Mouse (Mus musculus): Measurements from ENCODE around the gene Akt2. TPM values are rescaled to one million over a fixed set of nuclear protein-coding genes. Genes with fewer than 3 reads are reported as not detected.
"Not testable (repeated sequence)": the region's sequence is repeated elsewhere in the genome, so short reads cannot be mapped to it uniquely, and the experiment has no call there.

Gene Akt2
- polyA plus RNA-seq, 1 experiment from 2014 or later, result 94.2 TPM

- H3K27ac ChIP-seq (replicated peaks), result no peak overlapping the region
- peaks cover 73% of the 10 kb centered on the region for H3K36me3 ChIP-seq
- H3K27me3 ChIP-seq, result no peaks in the 10 kb centered on the region
Observed at GRCm38 (mm10) chr7:27628190-27628589, 36.8 kb downstream of the Akt2 start.

GRCm38 (mm10) chr7:27628816-27629215 is 37.5 kb downstream of the Akt2 start:
- H3K36me3 ChIP-seq, result peaks cover 75% of the 10 kb centered on the region
- H3K27ac ChIP-seq (replicated peaks); H3K4me3 ChIP-seq; H3K9ac ChIP-seq (replicated peaks); H3K4me1 ChIP-seq; ATAC-seq (replicated peaks); H3K4me2 ChIP-seq (replicated peaks); H3K27me3 ChIP-seq; H3K9me3 ChIP-seq: not testable (repeated sequence)
- 96% methylated on average over 7 of the region's 7 CpGs for WGBS

More at GRCm38 (mm10) chr7:27628190-27628589, 36.8 kb downstream of the Akt2 start:
- Histone ChIP-seq H3K9ac (replicated peaks) (no peak overlapping the region), H3K9me3 (no peaks in the 10 kb centered on the region), H3K4me3 (no peak overlapping the region), H3K4me1 (0 out of 2 replicates have a peak, but pooled peaks cover 7% of the 10 kb centered on the region), H3K4me2 (replicated peaks) (no peak overlapping the region)
- 97% methylated on average over 6 of the region's 6 CpGs for WGBS
- ATAC-seq (replicated peaks), result no peak

- Histone ChIP-seq H3K4me3 (no peak overlapping the region), H3K27me3 (no peaks in the 10 kb centered on the region), H3K4me1 (0 out of 2 replicates have a peak, but pooled peaks cover 7% of the 10 kb centered on the region), H3K9ac (replicated peaks) (no peak overlapping the region), H3K27ac (replicated peaks) (no peak overlapping the region; the same call in 1 of the 2 replicates), H3K4me2 (replicated peaks) (no peak overlapping the region), H3K36me3 (peaks cover 75% of the 10 kb centered on the region), H3K9me3 (no peaks in the 10 kb centered on the region)
- ATAC-seq (replicated peaks), result no peak
- WGBS, result 97% methylated on average over 4 of the region's 4 CpGs
Observed at GRCm38 (mm10) chr7:27631439-27631838, 40.1 kb downstream of the Akt2 start.

GRCm38 (mm10) chr7:27633166-27633565 is 41.8 kb downstream of the Akt2 start:
- WGBS, result 78% methylated on average over 6 of the region's 6 CpGs
- Histone ChIP-seq H3K36me3 (peaks cover 74% of the 10 kb centered on the region), H3K9me3 (no peaks in the 10 kb centered on the region), H3K27ac (replicated peaks) (no peak overlapping the region), H3K4me2 (replicated peaks) (no peak overlapping the region), H3K9ac (replicated peaks) (no peak overlapping the region), H3K4me1 (0 out of 2 replicates have a peak, but pooled peaks cover 7% of the 10 kb centered on the region), H3K4me3 (no peak overlapping the region), H3K27me3 (no peaks in the 10 kb centered on the region)
- no peak for ATAC-seq (replicated peaks)

- H3K4me2 ChIP-seq (replicated peaks), result no peak overlapping the region
- WGBS, result 89% methylated on average over 6 of the region's 6 CpGs
- no peak for ATAC-seq (replicated peaks)
- H3K4me1 ChIP-seq, result 0 out of 2 replicates have a peak, but pooled peaks cover 7% of the 10 kb centered on the region
- no peak overlapping the region for H3K4me3 ChIP-seq
- H3K27me3 ChIP-seq, result no peaks in the 10 kb centered on the region
- no peak overlapping the region for H3K27ac ChIP-seq (replicated peaks)
- no peaks in the 10 kb centered on the region for H3K9me3 ChIP-seq
- no peak overlapping the region for H3K9ac ChIP-seq (replicated peaks)
- H3K36me3 ChIP-seq, result peaks cover 60% of the 10 kb centered on the region
Observed at GRCm38 (mm10) chr7:27634691-27635090, 43.3 kb downstream of the Akt2 start.

- ATAC-seq (replicated peaks), result not testable (repeated sequence)
- H3K36me3 ChIP-seq, result peaks cover 57% of the 10 kb centered on the region
Observed at GRCm38 (mm10) chr7:27635094-27635493, 43.7 kb downstream of the Akt2 start.

GRCm38 (mm10) chr7:27644471-27644870 is 53.1 kb downstream of the Akt2 start:
- no peak for ATAC-seq (replicated peaks)
- no peak overlapping the region for H3K9ac ChIP-seq (replicated peaks)
- 63% methylated on average over 1 of the region's 1 CpGs for WGBS
- H3K4me2 ChIP-seq (replicated peaks), result no peak overlapping the region
- no peak overlapping the region for H3K27ac ChIP-seq (replicated peaks)
- H3K27me3 ChIP-seq, result no peaks in the 10 kb centered on the region
- H3K4me1 ChIP-seq, result no peaks in the 10 kb centered on the region
- H3K9me3 ChIP-seq, result no peaks in the 10 kb centered on the region
- H3K36me3 ChIP-seq, result no peaks in the 10 kb centered on the region
- H3K4me3 ChIP-seq, result no peak overlapping the region

More at GRCm38 (mm10) chr7:27635094-27635493, 43.7 kb downstream of the Akt2 start:
- not testable (repeated sequence) for H3K4me1 ChIP-seq; H3K27me3 ChIP-seq; H3K27ac ChIP-seq (replicated peaks); H3K4me3 ChIP-seq; H3K9me3 ChIP-seq; H3K4me2 ChIP-seq (replicated peaks); H3K9ac ChIP-seq (replicated peaks)
- 95% methylated on average over 2 of the region's 2 CpGs for WGBS

GRCm38 (mm10) chr7:27646516-27646915 is 55.2 kb downstream of the Akt2 start:
- WGBS, result 81% methylated on average over 7 of the region's 7 CpGs
- Histone ChIP-seq H3K4me1 (no peaks in the 10 kb centered on the region), H3K4me3 (no peak overlapping the region), H3K9me3 (no peaks in the 10 kb centered on the region), H3K27me3 (no peaks in the 10 kb centered on the region), H3K36me3 (no peaks in the 10 kb centered on the region), H3K4me2 (replicated peaks) (no peak overlapping the region), H3K27ac (replicated peaks) (no peak overlapping the region), H3K9ac (replicated peaks) (no peak overlapping the region)
- ATAC-seq (replicated peaks), result no peak

GRCm38 (mm10) chr7:27647281-27648002 is 56.1 kb downstream of the Akt2 start:
- Histone ChIP-seq H3K9me3 (no peaks in the 10 kb centered on the region), H3K36me3 (no peaks in the 10 kb centered on the region), H3K9ac (replicated peaks) (no peak overlapping the region), H3K27me3 (no peaks in the 10 kb centered on the region), H3K27ac (replicated peaks) (no peak overlapping the region), H3K4me2 (replicated peaks) (no peak overlapping the region), H3K4me3 (no peak overlapping the region), H3K4me1 (no peaks in the 10 kb centered on the region)
- ATAC-seq (replicated peaks), result no peak
- WGBS, result 86% methylated on average over 6 of the region's 6 CpGs

- no peaks in the 10 kb centered on the region for H3K27me3 ChIP-seq
- no peaks in the 10 kb centered on the region for H3K9me3 ChIP-seq
- H3K36me3 ChIP-seq, result no peaks in the 10 kb centered on the region
- H3K9ac ChIP-seq (replicated peaks), result no peak overlapping the region
- H3K4me3 ChIP-seq, result no peak overlapping the region
- WGBS, result 90% methylated on average over 11 of the region's 11 CpGs
- H3K4me1 ChIP-seq, result peaks cover 12% of the 10 kb centered on the region
- no peak overlapping the region for H3K27ac ChIP-seq (replicated peaks)
- ATAC-seq (replicated peaks), result no peak
- H3K4me2 ChIP-seq (replicated peaks), result no peak overlapping the region
Observed at GRCm38 (mm10) chr7:27649723-27650122, 58.4 kb downstream of the Akt2 start.

GRCm38 (mm10) chr7:27650949-27651348 is 59.6 kb downstream of the Akt2 start:
- 6% methylated on average over 10 of the region's 10 CpGs for WGBS
- Histone ChIP-seq H3K27ac (replicated peaks) (no peak overlapping the region), H3K9ac (replicated peaks) (no peak overlapping the region), H3K4me3 (0 out of 2 replicates have a peak overlapping the region, but pooled peaks have one; percentile 3), H3K36me3 (no peaks in the 10 kb centered on the region), H3K9me3 (no peaks in the 10 kb centered on the region), H3K4me2 (replicated peaks) (no peak overlapping the region), H3K4me1 (peaks cover 21% of the 10 kb centered on the region), H3K27me3 (no peaks in the 10 kb centered on the region)
- no peak for ATAC-seq (replicated peaks)

- Histone ChIP-seq H3K27me3 (no peaks in the 10 kb centered on the region), H3K4me3 (peak within 1 kb of the TSS; percentile 76), H3K4me2 (replicated peaks) (peak within 1 kb of the TSS; percentile 83), H3K27ac (replicated peaks) (peak within 1 kb of the TSS; percentile 95), H3K4me1 (peaks cover 21% of the 10 kb centered on the region), H3K9me3 (no peaks in the 10 kb centered on the region), H3K9ac (replicated peaks) (peak within 1 kb of the TSS; percentile 90), H3K36me3 (peaks cover 11% of the 10 kb centered on the region)
- WGBS, result under 1% methylated on average over 48 of the region's 62 CpGs
- peak; percentile 70 for ATAC-seq (replicated peaks)
Observed at GRCm38 (mm10) chr7:27653681-27654437, 62.5 kb downstream of the Akt2 start, which contains the start of gene Ttc9b. TSS of gene Ttc9b (plus strand) at chr7:27653915.

Data from forebrain, embryonic 15.5 days (tissue).